Mouse (Mus musculus) liver, embryonic 15.5 days (tissue): ENCODE data around the gene Tatdn2. TPM values are rescaled to one million over a fixed set of nuclear protein-coding genes. Genes with fewer than 3 reads are reported as not detected.

Source experiments
- ATAC-seq: fragments of 200-750 bp; cut with Nextera tagmentation; 2 replicates; pipeline ENCODE4 v1.8.0; 2017; ENCODE audit warnings: moderate number of reproducible peaks, mild to moderate bottlenecking, moderate library complexity; ENCODE audit not compliant: insufficient read depth
- H3K27ac ChIP-seq: fragments of 300-500 bp; sonication (generic); replicated peaks from 2 replicates; pipeline ENCODE4 v1.5.1; 2015; ENCODE audit warnings: mild to moderate bottlenecking, inconsistent platforms
- H3K27me3 ChIP-seq: fragments of 300-500 bp; sonication (generic); 2 replicates; pipeline ENCODE4 v1.6.1; 2015; ENCODE audit warnings: mild to moderate bottlenecking, inconsistent platforms
- H3K36me3 ChIP-seq: fragments of 300-500 bp; sonication (generic); replicated peaks from 2 replicates; pipeline ENCODE4 v1.6.1; 2015; ENCODE audit warnings: moderate library complexity, mild to moderate bottlenecking, inconsistent platforms
- H3K4me1 ChIP-seq: fragments of 300-500 bp; sonication (generic); replicated peaks from 2 replicates; pipeline ENCODE4 v1.6.1; 2015; ENCODE audit warnings: inconsistent platforms
- H3K4me2 ChIP-seq: fragments of 300-500 bp; sonication (generic); 2 replicates; pipeline ENCODE4 v1.6.1; 2015; ENCODE audit warnings: moderate library complexity, mild to moderate bottlenecking, inconsistent platforms
- H3K4me3 ChIP-seq: fragments of 300-500 bp; sonication (generic); replicated peaks from 2 replicates; pipeline ENCODE4 v1.5.1; 2015; ENCODE audit warnings: mild to moderate bottlenecking, inconsistent platforms
- H3K9ac ChIP-seq: fragments of 300-500 bp; sonication (generic); 2 replicates; pipeline ENCODE4 v1.6.1; 2015; ENCODE audit warnings: moderate library complexity, mild to moderate bottlenecking, inconsistent platforms
- H3K9me3 ChIP-seq: fragments of 300-500 bp; sonication (generic); replicated peaks from 2 replicates; pipeline ENCODE4 v1.6.1; 2016; ENCODE audit warnings: inconsistent platforms
- WGBS: fragments of 180-500 bp; shearing (Covaris S2); methylation state at CpG from one replicate; pipeline ENCODE4 v1.1.7; 2015; ENCODE audit warnings: mixed read lengths; ENCODE audit not compliant: insufficient replicate concordance; 5-methylcytosine and 5-hydroxymethylcytosine counted together
- polyA plus RNA-seq: library from polyadenylated mRNA; unstranded; fragments of >200 nt; fragmentation: Nextera tagmentation; extraction: Ambion mirVana; gene quantifications from 2 replicates; pipeline ENCODE4 v1.2.1, GENCODE M21; 2015

Tatdn2 gene
- polyA plus RNA-seq, 1 experiment from 2014 or later = 0.77 TPM

GRCm38 (mm10) chr6:113714797-113715196 lies 17.9 kb downstream of the Tatdn2 start:
- Histone ChIP-seq H3K36me3 (peaks cover 98% of the 10 kb centered on the region), H3K9me3 (no peaks in the 10 kb centered on the region), H3K27me3 (no peaks in the 10 kb centered on the region), H3K4me3 (no peak overlapping the region), H3K27ac (0 out of 2 replicates have a peak overlapping the region, but pooled peaks have one; percentile 34), H3K4me1 (peaks cover 13% of the 10 kb centered on the region), H3K4me2 (no peak overlapping the region), H3K9ac (no peak overlapping the region)
- WGBS = 57% methylated on average over 1 of the region's 1 CpGs
- no peak for ATAC-seq

- peaks cover 29% of the 10 kb centered on the region for H3K4me1 ChIP-seq
- WGBS = 81% methylated on average over 3 of the region's 3 CpGs
- no peak overlapping the region for H3K4me3 ChIP-seq
- H3K9me3 ChIP-seq = no peaks in the 10 kb centered on the region
- H3K9ac ChIP-seq = no peak overlapping the region
- no peak overlapping the region for H3K4me2 ChIP-seq
- H3K27me3 ChIP-seq = no peaks in the 10 kb centered on the region
- no peak overlapping the region for H3K27ac ChIP-seq
- peaks cover 91% of the 10 kb centered on the region for H3K36me3 ChIP-seq
- ATAC-seq = no peak
Measured at GRCm38 (mm10) chr6:113717541-113717940, 20.7 kb downstream of the Tatdn2 start.

- no peak for ATAC-seq
- Histone ChIP-seq H3K4me3 (no peak within 1 kb of the TSS), H3K36me3 (peaks cover 91% of the 10 kb centered on the region), H3K9me3 (no peaks in the 10 kb centered on the region), H3K4me2 (no peak within 1 kb of the TSS), H3K27ac (peak within 1 kb of the TSS; percentile 29), H3K27me3 (no peaks in the 10 kb centered on the region), H3K9ac (no peak within 1 kb of the TSS), H3K4me1 (peaks cover 28% of the 10 kb centered on the region)
- 79% methylated on average over 3 of the region's 3 CpGs for WGBS
Measured at GRCm38 (mm10) chr6:113719878-113720277, 23.0 kb downstream of the Tatdn2 start, which contains the start of gene Ghrl. Ghrl (minus strand) TSS chr6:113719880.

GRCm38 (mm10) chr6:113721061-113721460 lies 24.2 kb downstream of the Tatdn2 start:
- ATAC-seq = peak; percentile 73
- no peak overlapping the region for H3K4me3 ChIP-seq
- peaks cover 25% of the 10 kb centered on the region for H3K4me1 ChIP-seq
- no peak overlapping the region for H3K4me2 ChIP-seq
- H3K9me3 ChIP-seq = no peaks in the 10 kb centered on the region
- WGBS = 70% methylated on average over 4 of the region's 4 CpGs
- H3K27me3 ChIP-seq = no peaks in the 10 kb centered on the region
- peak overlapping the region; percentile 29; the same call in 1 of the 2 replicates for H3K27ac ChIP-seq
- H3K9ac ChIP-seq = no peak overlapping the region
- H3K36me3 ChIP-seq = peaks cover 89% of the 10 kb centered on the region

- WGBS = 83% methylated on average over 7 of the region's 7 CpGs
- Histone ChIP-seq H3K4me2 (no peak overlapping the region), H3K4me1 (no peaks in the 10 kb centered on the region), H3K36me3 (peaks cover 91% of the 10 kb centered on the region), H3K27me3 (no peaks in the 10 kb centered on the region), H3K27ac (no peak overlapping the region), H3K9ac (no peak overlapping the region), H3K4me3 (no peak overlapping the region), H3K9me3 (no peaks in the 10 kb centered on the region)
- no peak for ATAC-seq
Measured at GRCm38 (mm10) chr6:113728181-113728580, 31.3 kb downstream of the Tatdn2 start.

- Histone ChIP-seq H3K36me3 (peaks cover 88% of the 10 kb centered on the region), H3K4me3 (no peak overlapping the region), H3K27ac (no peak overlapping the region), H3K9ac (no peak overlapping the region), H3K27me3 (no peaks in the 10 kb centered on the region), H3K4me1 (no peaks in the 10 kb centered on the region), H3K4me2 (no peak overlapping the region), H3K9me3 (no peaks in the 10 kb centered on the region)
- ATAC-seq = no peak
- 77% methylated on average over 3 of the region's 3 CpGs for WGBS
Measured at GRCm38 (mm10) chr6:113731296-113731695, 34.4 kb downstream of the Tatdn2 start.

GRCm38 (mm10) chr6:113737318-113738046 lies 40.6 kb downstream of the Tatdn2 start:
- Histone ChIP-seq H3K36me3 (peaks cover 47% of the 10 kb centered on the region), H3K4me1 (peaks cover 20% of the 10 kb centered on the region), H3K27me3 (no peaks in the 10 kb centered on the region), H3K4me3 (no peak overlapping the region), H3K9me3 (no peaks in the 10 kb centered on the region), H3K27ac (no peak overlapping the region), H3K9ac (no peak overlapping the region), H3K4me2 (no peak overlapping the region)
- no peak for ATAC-seq
- 70% methylated on average over 9 of the region's 9 CpGs for WGBS

GRCm38 (mm10) chr6:113740236-113741217 lies 43.7 kb downstream of the Tatdn2 start, which contains the start of gene Sec13:
Sec13 (minus strand) TSS chr6:113740743.
- Histone ChIP-seq H3K4me2 (peak within 1 kb of the TSS; percentile 78), H3K4me3 (peak within 1 kb of the TSS; percentile 78)

GRCm38 (mm10) chr6:113741425-113741824 lies 44.6 kb downstream of the Tatdn2 start:
- Histone ChIP-seq H3K4me3 (no peak overlapping the region), H3K9me3 (no peaks in the 10 kb centered on the region), H3K9ac (no peak overlapping the region), H3K27ac (no peak overlapping the region), H3K27me3 (peaks cover 4% of the 10 kb centered on the region; the same call in 1 of the 2 replicates), H3K4me2 (no peak overlapping the region), H3K4me1 (peaks cover 20% of the 10 kb centered on the region), H3K36me3 (peaks cover 19% of the 10 kb centered on the region)
- WGBS = 59% methylated on average over 2 of the region's 2 CpGs
- ATAC-seq = no peak

More at GRCm38 (mm10) chr6:113740236-113741217, 43.7 kb downstream of the Tatdn2 start, which contains the start of gene Sec13:
- peak; percentile 83 for ATAC-seq
- WGBS = 6% methylated on average over 41 of the region's 41 CpGs
- Histone ChIP-seq H3K4me1 (peaks cover 20% of the 10 kb centered on the region), H3K9ac (peak within 1 kb of the TSS; percentile 82), H3K27ac (peak within 1 kb of the TSS; percentile 61), H3K36me3 (peaks cover 28% of the 10 kb centered on the region), H3K9me3 (no peaks in the 10 kb centered on the region), H3K27me3 (no peaks in the 10 kb centered on the region)

GRCm38 (mm10) chr6:113742321-113742720 lies 45.5 kb downstream of the Tatdn2 start:
- Histone ChIP-seq H3K27me3 (peaks cover 5% of the 10 kb centered on the region), H3K27ac (no peak overlapping the region), H3K4me3 (no peak overlapping the region), H3K9me3 (no peaks in the 10 kb centered on the region), H3K9ac (no peak overlapping the region), H3K36me3 (peaks cover 12% of the 10 kb centered on the region), H3K4me1 (peaks cover 20% of the 10 kb centered on the region), H3K4me2 (no peak overlapping the region)
- no peak for ATAC-seq
- WGBS = 53% methylated on average over 1 of the region's 1 CpGs

GRCm38 (mm10) chr6:113743111-113743510 lies 46.3 kb downstream of the Tatdn2 start:
- H3K4me2 ChIP-seq = no peak overlapping the region
- no peaks in the 10 kb centered on the region for H3K9me3 ChIP-seq
- no peak overlapping the region for H3K27ac ChIP-seq
- no peak for ATAC-seq
- H3K4me3 ChIP-seq = no peak overlapping the region
- peaks cover 4% of the 10 kb centered on the region; the same call in 1 of the 2 replicates for H3K36me3 ChIP-seq
- WGBS = 26% methylated on average over 1 of the region's 1 CpGs
- H3K9ac ChIP-seq = no peak overlapping the region
- H3K4me1 ChIP-seq = peaks cover 20% of the 10 kb centered on the region
- H3K27me3 ChIP-seq = peaks cover 11% of the 10 kb centered on the region
